Mouse (Mus musculus) ES-Bruce4 (cell line): Measurements from ENCODE around the gene Card11.

Experiments used
- CTCF ChIP-seq: IDR thresholded peaks from one replicate; pipeline ENCODE4 v1.8.1; 2011; ENCODE audit warnings: low read depth, low read length
- POLR2A ChIP-seq: IDR thresholded peaks from one replicate; pipeline ENCODE4 v1.8.1; 2011; ENCODE audit warnings: low read length; ENCODE audit not compliant: insufficient read depth

DNA sequence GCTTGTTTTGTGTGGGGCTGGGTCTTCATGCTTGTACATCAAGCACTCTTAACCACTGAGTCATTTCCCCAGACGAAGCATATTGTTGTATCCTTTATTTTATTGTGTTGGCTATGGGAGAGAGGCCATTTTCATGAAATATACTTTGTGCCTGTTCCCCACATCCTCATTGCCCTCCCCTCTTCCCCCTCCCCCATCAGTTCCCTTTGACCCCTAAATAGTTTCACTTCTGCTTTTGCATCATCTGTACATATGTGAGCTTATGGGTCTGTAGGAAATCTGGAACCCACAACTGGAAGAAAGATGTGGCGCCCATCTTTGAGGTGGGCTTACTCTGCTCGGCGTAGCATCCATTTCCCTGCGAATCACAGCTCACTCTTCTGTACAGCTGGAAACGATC is 13.8 kb upstream of the Card11 start:
- no peak for TF ChIP-seq CTCF
- TF ChIP-seq POLR2A = no peak
